Mouse (Mus musculus): ENCODE measurements around the gene Ddhd1.

- no peak for TF ChIP-seq CTCF (conservative IDR thresholded peaks at IDR 0.05 in 1 of 2, IDR thresholded peaks at IDR 0.05 in 1 of 2; ENCODE audit: low read depth in 2 of 2, low read length in 2 of 2)
- no peak for TF ChIP-seq MYC (IDR thresholded peaks at IDR 0.05; ENCODE audit: low read depth, low read length)
- TF ChIP-seq UBTF (IDR thresholded peaks at IDR 0.05; ENCODE audit: low read depth, low read length) = no peak
- no peak for TF ChIP-seq TCF12 (IDR thresholded peaks at IDR 0.05; ENCODE audit: low read depth, low read length)
- TF ChIP-seq USF1 (IDR thresholded peaks at IDR 0.05; ENCODE audit: low read depth, low read length) = no peak
- TF ChIP-seq RAD21 (IDR thresholded peaks at IDR 0.05; ENCODE audit: low read depth, low read length) = no peak
- TF ChIP-seq POLR2A (IDR thresholded peaks at IDR 0.05; ENCODE audit: low read depth, low read length) = no peak
Observed at GRCm38 (mm10) chr14:45614822-45615221, 43.1 kb downstream of the Ddhd1 start.

All from CH12.LX (cell line).